Comparison of ENCODE assay signal across 17 mouse cellular contexts in genomic region chr2:128431751-128432150, GRCm38 (mm10).
DNase-seq lines count a peak whose midpoint lies in the region; TF ChIP-seq lines count a peak whose summit lies in the region.
"Had no signal": no experiment of that assay in that cellular context is flagged by ENCODE, and none has a peak within 500 bp of the region (broad histone marks: within the 10 kb centered on the region; RNA-seq: fewer than 3 reads in every experiment).

No protein-coding gene starts in this region.

- peak; percentile 67 for DNase-seq in gastrocnemius, adult 2 months
- no peak for DNase-seq in gastrocnemius, postnatal 10 days
- DNase-seq in kidney, postnatal 10 days: peak; percentile 38
- no peak for DNase-seq in kidney, adult 9 months
- DNase-seq in urinary bladder, postnatal 14 days (ENCODE audit: low spot score): peak; percentile 45
- no peak for DNase-seq in urinary bladder, postnatal 4 days (ENCODE audit: low spot score in 2 of 2)
- DNase-seq in natural killer cell, adult 2 months (ENCODE audit: low spot score in 2 of 2): no peak
- no peak for DNase-seq in MN1 (ENCODE audit: low spot score)
- DNase-seq: adrenal gland, postnatal 25 days; embryo, embryonic 11 days; midbrain, embryonic 14.5 days; right cerebral cortex, adult 18-20 months; spleen, adult 18-20 months; thymus, postnatal 4 days had no signal

- TF ChIP-seq CTCF in gastrocnemius, adult 2 months (IDR thresholded peaks at IDR 0.05): no peak

- no peak overlapping the region for H3K4me3 ChIP-seq in gastrocnemius, adult 2 months
- H3K4me3 ChIP-seq: forebrain, embryonic 15.5 days; hindbrain, embryonic 10.5 days; intestine, embryonic 15.5 days had no signal

- H3K27ac ChIP-seq in gastrocnemius, adult 2 months: peak overlapping the region; percentile 29; the same call in 1 of the 2 replicates
- H3K27ac ChIP-seq: forebrain, embryonic 15.5 days; hindbrain, embryonic 10.5 days; intestine, embryonic 15.5 days had no signal

- intact Hi-C loops in gastrocnemius, adult 2 months (cut with DNase I): no loop called here

Comparison
In these comparisons a context has a peak if more than half of its experiments do, and no peak if none do; other contexts are left out.
1. DNase-seq: peak in gastrocnemius, adult 2 months (single experiment), kidney, postnatal 10 days (single experiment) and urinary bladder, postnatal 14 days (single experiment); none in gastrocnemius, postnatal 10 days (single experiment), kidney, adult 9 months (single experiment), urinary bladder, postnatal 4 days (0 of 2), natural killer cell, adult 2 months (0 of 2) and MN1 (single experiment).